Mouse (Mus musculus): ENCODE results near the gene Zfp618.

DNA sequence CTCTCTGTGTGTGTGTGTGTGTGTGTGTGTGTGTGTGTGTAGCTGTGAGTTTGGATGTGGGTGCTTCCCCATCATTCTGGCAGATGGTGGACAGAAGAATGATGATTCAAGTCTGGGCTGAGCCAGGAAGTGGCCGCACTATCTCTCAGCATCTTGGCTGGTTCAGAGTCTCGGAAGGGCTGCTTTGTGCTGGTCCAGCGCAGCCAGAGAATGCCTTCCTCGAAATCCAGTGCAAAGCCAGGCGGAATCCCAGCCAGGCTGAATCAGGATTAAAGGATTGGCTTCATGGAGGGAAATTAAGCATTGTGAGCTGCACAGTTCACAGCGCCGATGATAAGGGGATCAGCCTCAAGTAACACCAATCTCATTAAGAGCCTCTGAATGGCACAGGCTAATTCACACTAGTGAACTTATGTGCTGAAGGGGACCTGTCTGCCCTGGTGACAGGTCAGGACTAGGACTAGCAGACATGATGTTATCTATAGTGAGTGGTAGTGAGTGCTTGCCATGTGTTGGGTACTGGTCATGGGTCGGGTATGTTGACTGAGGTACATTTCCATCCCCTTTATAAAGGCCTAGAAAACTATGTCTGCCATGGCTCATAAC, 159.6 kb downstream of the Zfp618 start:
- TF ChIP-seq CTCF (IDR thresholded peaks at IDR 0.05; ENCODE audit: borderline replicate concordance, insufficient read depth, low read length) = no peak
- no peak for TF ChIP-seq POLR2A (IDR thresholded peaks at IDR 0.05; ENCODE audit: low read depth, low read length)

Measured in embryonic fibroblast, embryonic 13.5 days (primary cell).